Mouse (Mus musculus): Measurements from ENCODE around the gene Fam98a.

DNA sequence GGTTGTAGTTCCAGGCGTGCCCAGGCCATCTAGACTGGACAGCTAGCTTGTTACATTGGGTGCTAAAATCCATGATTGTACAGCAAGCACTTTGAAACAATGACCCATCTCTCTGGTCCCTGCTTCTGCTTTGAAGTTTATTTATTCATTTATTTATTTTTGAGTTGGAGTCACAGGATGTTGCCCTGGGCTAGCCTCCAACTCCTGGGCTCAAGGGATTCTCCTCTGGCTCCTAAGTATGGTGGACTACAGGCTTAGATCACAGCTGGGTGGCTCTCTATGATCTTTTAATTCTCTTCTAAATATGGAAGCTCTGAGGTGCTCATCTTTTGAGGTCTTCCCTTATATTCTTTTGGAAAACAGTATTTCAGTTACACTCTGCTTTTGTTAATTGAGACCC is 25.3 kb downstream of the Fam98a start:
- TF ChIP-seq POLR2A (IDR thresholded peaks at IDR 0.05; ENCODE audit: borderline replicate concordance, control insufficient read depth, low read depth, low read length) (no peak), CTCF (IDR thresholded peaks at IDR 0.05; ENCODE audit: control insufficient read depth, insufficient read depth, low read length) (no peak)
